Mouse (Mus musculus) liver, postnatal 0 days (tissue): ENCODE results near the gene Zscan5b.

Experiments used
- CTCF ChIP-seq: sonication (generic); IDR thresholded peaks from 2 replicates; pipeline ENCODE4 v1.5.1; 2016; ENCODE audit warnings: antibody characterized with exemption, low read depth
- EP300 ChIP-seq: IDR thresholded peaks from 2 replicates; pipeline ENCODE4 v1.6.1; 2016; ENCODE audit warnings: antibody characterized with exemption, low read depth, mild to moderate bottlenecking

GRCm38 (mm10) chr7:6186756-6187155 lies 35.3 kb upstream of the Zscan5b start:
- TF ChIP-seq EP300 (no peak), CTCF (no peak)
